Mouse (Mus musculus): ENCODE data around the gene Fra10ac1.

GRCm38 (mm10) chr19:38190606-38191005 is 33.4 kb downstream of the Fra10ac1 start:
- TF ChIP-seq CTCF (IDR thresholded peaks at IDR 0.05; ENCODE audit: low read depth, low read length) (no peak), POLR2A (IDR thresholded peaks at IDR 0.05; ENCODE audit: borderline replicate concordance, low read depth, low read length) (no peak)

Data from bone marrow macrophage, adult 2 months (primary cell).